Mouse (Mus musculus): ENCODE measurements around the gene Dclk1. TPM values are rescaled to one million over a fixed set of nuclear protein-coding genes. Genes with fewer than 3 reads are reported as not detected.

Gene Dclk1
- total RNA-seq, 2 experiments from 2014 or later: 6.3 to 9.1 TPM

DNA sequence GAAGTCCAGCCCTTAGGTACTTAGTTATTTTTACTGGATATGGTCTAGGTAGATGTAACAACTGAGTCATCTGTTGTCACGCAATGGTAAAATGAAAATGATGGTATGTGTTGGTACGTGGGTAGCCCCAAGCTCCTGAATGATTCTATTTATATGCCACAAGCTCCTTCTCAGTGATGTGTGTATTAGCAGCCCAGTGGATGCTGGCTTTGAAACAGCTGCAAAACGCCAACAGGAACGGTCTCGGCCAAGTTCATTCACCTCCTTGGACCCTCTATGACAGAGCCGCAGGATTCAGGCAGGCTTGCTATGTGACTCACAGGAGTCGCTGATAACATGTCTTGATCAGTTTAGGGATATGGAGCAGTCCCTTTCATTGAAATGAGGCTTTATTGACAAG is 268.0 kb downstream of the Dclk1 start:
- DNase-seq: no peak

- DNase-seq: peak; percentile 30
These were observed 269.5 kb downstream of the Dclk1 start for GRCm38 (mm10) chr3:55511658-55512057.

- DNase-seq: no peak
These were observed 273.8 kb downstream of the Dclk1 start for GRCm38 (mm10) chr3:55515966-55516365.

GRCm38 (mm10) chr3:55517454-55518014 is 275.4 kb downstream of the Dclk1 start:
- DNase-seq: no peak

DNA sequence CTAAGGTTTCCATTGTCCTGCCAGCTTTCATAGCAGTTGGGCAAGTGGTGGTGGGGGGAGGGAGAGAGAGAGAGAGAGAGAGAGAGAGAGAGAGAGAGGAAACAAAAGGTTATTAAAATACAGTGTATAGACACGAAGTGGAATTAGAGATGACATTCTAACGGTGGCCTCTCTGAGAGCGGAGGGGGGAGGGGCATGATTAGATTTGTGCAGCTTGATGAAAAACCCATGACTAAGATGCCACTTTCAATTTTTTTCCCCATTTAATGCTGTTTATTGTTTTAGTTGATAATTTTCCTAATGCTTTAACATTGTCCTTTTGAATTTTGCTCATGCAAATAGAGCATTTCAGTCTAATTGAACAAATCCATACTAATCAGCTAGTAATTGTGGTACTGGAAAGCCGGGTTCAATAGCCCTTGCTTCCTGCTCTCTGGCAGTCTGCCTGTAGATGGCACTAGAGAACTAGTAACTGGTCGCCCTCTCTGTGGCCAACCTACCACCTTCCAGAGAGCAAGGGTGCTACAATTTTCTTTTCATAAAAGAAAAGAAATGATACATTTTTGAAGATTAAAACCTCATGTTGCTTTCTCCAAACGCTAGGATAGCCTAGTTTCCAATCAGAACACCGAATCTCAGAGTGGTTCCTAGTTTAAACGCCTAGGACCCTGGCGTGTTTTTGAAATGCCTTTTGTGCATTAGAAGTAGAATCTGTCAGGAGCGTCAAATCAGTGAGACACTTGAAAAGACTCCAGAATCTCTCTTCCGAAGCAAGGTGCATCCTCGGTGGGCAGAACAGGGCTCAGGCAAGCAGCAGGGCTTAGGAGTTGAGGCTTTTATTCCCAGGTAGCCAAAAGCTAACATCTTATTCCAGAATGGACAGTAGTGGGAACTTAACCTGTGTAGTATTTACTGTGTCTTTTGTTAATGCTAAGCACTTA is 278.3 kb downstream of the Dclk1 start:
- peak; percentile 40 for DNase-seq

GRCm38 (mm10) chr3:55521776-55522175 is 279.6 kb downstream of the Dclk1 start:
- DNase-seq: no peak

DNA sequence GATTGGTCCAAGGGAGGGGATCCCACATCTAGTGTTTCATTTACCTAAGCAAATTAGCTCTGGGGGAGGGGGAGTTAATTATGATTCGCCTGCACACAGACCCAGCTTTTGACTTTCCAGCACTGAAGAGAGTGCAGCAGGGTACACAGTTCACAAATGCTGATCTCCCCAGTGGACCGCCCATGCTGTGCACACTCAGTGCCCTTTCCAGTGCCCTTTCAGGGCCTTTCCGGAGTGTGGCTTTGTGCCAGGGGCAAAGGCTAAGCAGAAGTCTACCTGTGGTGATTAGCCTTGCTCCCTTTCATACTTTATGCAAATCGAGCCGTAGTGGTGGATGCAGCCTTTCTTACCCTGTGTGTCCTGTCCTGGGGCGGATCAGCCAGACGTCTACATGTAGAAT is 281.1 kb downstream of the Dclk1 start:
- no peak for DNase-seq

GRCm38 (mm10) chr3:55523735-55524477 is 281.7 kb downstream of the Dclk1 start:
- DNase-seq: no peak

DNA sequence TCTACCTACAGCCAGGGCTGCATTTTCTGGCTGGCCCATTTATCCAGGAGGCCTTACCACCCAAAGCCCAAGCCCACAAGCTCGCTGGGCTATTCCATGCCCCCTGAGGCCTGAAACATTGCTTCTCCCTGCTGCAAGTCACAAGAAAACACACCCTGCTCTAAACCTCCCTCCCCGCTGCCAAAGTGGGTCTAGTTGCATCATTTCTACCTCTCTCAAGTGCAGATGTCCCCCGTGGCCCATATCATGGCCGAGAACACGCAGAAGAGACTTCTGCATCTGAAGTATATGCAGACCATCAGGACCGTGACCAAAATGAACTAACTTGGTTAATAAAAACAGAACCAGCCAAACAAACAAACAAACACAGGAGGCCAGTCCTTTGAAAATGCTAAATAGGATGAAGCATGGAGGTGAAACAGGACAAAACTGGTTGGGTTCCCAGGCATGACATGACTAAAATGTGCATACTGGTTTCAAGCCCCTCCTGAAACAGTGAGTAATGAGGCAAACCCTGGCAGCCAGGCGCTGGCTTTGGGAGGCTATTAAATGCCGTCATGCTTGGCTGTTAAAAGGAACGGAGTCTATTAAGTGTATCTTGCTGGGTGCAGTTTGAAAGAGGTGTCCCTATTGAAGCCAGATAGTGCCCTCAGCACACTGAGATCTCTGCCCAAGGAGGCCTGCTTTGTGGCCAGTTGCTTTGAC is 282.5 kb downstream of the Dclk1 start:
- DNase-seq: peak; percentile 59

- no peak for DNase-seq
These were observed 284.3 kb downstream of the Dclk1 start for GRCm38 (mm10) chr3:55526470-55526869.

- no peak for DNase-seq
These were observed 285.4 kb downstream of the Dclk1 start for GRCm38 (mm10) chr3:55527566-55527965.

DNA sequence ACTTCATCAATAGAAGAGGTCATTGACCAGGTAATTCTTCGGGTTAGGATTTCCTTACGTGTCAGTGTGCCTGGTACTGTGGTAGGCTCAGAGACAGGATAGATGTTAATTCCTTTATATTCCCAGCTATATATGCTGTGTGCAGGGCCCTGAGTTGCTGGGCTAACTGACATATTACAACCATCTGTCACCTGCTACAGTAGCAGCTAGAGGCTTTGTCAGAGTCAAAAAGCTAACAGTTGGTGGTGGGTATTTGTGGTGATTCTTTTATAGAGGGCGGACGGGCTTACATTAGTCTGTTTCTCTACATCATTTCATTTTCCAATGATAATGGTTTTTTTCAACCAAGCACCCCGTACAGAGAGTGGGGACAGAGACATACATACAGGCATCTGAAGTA is 285.8 kb downstream of the Dclk1 start:
- no peak for DNase-seq

DNA sequence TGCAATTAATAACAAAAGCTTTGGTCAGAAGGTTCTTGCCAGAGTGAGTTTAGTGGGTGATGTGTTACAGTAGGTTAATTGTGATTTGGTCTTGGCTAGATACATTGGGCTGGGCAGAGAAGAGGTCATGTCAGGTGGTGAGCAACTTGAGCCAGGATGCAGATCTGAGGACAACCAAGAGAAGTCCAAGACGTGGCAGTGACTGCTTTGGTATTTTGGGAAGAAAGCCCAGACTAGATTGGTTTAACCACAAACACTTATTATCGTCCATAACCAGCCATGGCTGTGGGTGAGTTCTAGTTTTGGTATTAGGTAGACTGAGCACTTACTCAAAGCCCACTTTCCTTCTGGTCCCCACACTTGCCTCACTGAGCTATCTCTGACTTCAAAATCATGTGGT is 287.2 kb downstream of the Dclk1 start:
- no peak for DNase-seq

- no peak for DNase-seq
These were observed 289.3 kb downstream of the Dclk1 start for GRCm38 (mm10) chr3:55531204-55532044.

DNA sequence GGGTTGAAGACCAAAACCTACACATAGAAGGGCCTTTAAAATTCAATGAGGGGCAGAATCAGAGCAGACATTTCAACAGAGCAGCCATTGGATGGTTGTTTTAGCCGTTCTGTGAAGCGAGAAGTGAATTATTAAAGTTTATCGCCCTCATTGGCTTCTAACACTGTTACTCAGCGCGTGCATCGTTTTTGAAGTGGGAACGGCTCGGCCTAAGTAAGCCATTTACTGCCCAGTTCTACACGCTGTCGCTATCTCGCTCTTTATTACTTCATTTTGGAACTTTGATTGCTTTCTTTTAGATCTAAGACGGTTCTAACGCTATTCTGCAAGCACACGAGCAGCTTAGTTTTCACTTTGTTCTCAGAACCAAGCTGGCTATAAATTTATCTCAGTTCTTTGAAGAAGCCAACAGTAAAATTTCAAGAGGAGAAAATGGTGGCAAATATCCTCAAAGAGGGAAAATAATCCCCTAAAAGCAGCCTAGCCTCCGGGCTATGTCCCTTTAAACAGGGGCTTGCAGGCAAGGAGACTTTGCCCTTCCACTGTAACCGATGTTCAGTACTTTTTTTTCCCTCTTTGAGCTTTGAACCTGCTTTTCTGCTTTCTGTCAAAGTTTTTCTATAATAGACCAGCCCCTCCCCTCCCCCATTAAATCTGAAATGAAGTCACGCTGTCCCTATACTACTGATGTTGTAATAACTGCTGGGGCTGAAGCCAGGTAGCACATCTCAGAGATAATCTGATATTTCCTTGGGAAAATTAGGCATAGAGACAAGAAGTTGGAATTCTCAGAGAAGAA is 290.2 kb downstream of the Dclk1 start:
- DNase-seq: no peak

GRCm38 (mm10) chr3:55535591-55536200 is 293.5 kb downstream of the Dclk1 start:
- no peak for DNase-seq

DNA sequence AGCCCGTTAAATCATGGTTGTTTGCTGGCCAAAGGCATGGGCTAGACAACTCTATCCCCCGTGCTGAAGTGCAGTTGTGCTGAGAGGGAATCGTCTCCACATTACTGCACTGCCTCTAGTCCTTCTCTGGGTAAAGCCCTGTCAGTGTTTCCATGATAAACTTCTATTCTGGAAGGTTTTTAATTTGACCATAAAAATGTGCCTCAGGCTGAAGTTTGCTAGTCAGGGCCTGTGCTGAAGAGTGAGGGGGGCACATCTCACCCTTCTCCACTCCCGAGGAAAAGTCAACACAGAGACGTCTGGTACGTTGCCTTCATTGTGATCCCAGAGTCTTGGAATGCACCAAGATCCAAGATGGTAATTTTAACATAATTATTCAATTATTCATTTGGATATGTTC is 294.7 kb downstream of the Dclk1 start:
- DNase-seq: no peak

DNA sequence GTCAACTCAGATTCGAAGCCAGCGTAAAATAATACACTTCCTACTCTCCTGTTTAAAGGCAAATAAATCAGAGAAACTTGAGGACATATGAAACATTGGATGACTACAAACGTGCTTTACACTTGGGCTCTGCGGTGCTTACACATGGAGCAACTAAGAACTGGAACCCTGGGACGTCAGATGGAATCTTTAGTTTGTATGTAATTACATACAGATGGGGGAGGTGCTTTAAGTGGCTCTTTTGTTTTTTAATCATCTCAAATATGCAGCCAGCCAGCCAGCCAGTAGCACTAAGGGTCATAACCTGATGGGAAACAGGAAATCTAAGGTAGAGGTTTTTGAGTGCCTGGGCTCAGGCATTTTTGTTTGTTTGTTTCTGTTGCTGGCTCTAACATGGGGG is 295.6 kb downstream of the Dclk1 start:
- DNase-seq: no peak

GRCm38 (mm10) chr3:55539400-55539799 is 297.2 kb downstream of the Dclk1 start:
- DNase-seq: no peak

DNA sequence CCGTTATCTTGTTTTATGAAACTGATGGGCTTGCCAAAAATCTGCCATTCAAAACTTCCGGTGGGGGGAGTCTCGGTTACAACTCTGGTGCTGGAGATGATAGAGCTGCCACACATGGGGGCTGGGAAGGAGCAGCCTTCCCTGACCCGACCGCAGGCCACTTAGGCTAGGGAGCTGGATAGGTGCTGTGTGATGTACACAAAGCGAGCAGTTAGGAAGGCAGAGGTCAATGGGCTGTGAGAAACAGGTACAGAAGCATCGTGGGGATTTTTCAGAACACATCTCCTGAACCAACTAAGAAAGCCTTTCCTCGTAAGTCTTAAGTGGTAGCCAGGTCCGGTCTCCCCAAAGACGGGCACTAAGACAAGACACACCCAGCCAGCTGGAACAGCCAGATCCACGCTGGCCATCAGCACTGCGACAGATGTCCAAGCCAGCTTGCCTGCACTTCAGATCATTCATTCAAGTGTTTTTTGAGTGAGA is 297.7 kb downstream of the Dclk1 start:
- peak; percentile 42 for DNase-seq
